Mouse (Mus musculus): ENCODE results near the gene Cacna1c.

DNA sequence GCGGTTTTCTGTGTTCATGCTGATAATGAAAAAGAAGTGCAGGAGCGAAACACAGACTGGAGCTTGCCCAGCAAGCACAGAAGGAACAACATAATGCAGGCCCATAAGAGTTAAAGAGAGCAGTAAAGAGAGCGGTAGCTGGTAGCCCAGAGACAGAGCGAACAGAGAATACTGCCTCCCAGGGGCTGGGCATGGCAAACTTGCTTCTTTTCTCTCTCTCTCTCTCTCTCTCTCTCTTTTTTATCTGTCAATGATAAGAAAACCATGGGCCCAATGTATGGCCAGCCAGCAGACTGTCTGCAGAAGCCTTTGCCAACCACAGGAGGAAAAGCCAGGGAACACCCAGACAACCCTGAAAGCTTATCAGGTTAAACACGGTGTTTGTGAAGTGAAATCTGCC, 365.4 kb downstream of the Cacna1c start:
- TF ChIP-seq POLR2A (IDR thresholded peaks at IDR 0.05; ENCODE audit: borderline replicate concordance, insufficient read depth, low read length) (no peak), CTCF (IDR thresholded peaks at IDR 0.05; ENCODE audit: borderline replicate concordance, insufficient read depth, low read depth, low read length) (no peak)
